Mouse (Mus musculus): ENCODE measurements around the gene Dnajc12.
A peak's percentile ranks its signal among the peaks of the same experiment; 100 is the strongest.
"Not testable (repeated sequence)": the region's sequence is repeated elsewhere in the genome, so short reads cannot be mapped to it uniquely, and the experiment has no call there.

The Dnajc12 gene

DNA sequence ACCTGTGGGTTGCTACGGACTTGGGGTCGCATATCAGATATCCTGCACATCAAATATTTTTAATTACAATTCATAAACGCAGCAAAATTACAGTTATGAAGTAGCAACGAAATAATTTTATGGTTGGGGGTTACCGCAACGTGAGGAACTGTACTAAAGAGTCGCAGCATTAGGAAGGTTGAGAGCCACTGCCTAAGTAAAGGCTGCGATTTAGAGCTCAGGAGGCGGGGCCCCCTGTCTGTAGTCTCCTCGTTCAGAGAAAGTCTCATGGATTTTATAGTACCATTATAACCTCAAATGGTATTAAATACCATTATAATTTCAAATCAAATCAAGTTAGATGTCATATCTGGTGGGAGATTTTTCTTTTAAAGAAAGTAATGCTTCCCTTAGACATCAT is 4.7 kb downstream of the Dnajc12 start:
- no peak for DNase-seq

DNA sequence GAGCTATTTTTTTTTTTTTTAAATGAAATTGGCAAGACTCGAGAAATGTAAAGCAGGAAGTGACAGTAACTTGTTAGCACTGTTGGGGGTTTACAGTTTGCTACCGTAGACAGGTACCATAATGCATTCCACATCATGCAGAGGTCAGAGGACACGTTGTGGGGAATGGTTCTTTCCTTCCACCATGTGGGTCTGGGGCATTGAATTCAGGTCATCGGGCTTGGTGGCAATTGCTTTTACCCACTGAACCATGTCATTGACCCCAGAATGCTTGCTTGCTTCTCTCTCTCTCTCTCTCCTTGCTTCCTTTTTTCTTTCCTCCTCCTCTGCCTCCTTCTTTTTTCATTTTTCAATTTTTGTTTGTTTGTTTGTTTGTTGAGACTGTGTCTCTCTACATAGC is 6.7 kb downstream of the Dnajc12 start:
- DNase-seq, result no peak

DNA sequence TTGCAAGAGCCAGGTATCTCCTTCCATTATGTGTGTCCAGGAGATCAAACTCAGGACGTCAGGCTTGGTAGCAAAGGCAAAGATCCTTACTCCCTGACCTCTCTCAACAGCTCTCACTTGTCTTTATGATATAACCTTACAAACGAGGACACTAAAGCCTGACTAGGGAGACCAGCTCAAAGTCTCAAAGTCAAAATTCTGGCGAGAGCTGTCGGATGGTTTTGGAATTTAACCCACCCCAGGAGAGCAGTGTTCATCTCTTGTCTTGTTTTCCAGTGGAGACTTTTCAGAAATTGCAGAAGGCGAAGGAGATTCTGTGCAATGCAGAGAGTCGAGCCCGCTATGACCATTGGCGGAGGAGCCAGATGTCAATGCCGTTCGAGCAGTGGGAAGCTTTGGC is 14.7 kb downstream of the Dnajc12 start:
- DNase-seq, result no peak

DNA sequence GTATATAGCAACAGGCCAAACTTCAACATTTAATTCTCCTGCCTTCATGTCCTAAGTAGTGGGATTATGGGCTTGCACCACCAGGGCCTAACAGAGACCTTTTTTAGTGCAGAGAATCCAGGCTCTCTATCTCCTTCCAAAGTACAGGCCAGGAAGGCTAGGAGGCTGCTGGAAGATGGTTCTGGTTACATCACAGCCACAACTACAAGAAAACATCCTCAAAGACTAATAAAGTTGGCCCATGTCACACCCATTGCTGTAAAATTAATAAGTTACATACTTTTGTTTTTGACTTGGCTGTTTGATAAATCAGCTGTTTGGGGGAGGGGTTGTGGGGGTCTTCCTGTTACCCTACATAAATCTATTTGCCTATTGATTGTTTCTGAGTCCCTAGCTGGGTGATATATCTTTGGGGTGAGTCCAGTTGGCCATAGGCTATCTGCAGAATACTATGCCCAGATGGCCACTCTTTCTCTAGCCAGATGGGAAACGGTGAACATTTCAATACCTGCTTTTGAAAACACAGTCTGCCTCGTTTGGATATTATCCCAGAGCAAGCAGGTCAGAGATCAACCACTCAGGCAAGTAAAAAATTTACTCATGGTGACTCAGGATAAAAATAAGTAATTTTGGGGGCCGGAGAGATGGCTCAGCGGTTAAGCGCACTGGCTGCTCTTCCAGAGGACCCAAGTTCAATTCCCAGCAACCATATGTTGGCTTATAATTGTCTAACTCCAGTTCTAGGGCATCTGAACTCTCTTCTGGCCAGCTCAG is 20.7 kb downstream of the Dnajc12 start:
- DNase-seq, result peak; percentile 32

DNA sequence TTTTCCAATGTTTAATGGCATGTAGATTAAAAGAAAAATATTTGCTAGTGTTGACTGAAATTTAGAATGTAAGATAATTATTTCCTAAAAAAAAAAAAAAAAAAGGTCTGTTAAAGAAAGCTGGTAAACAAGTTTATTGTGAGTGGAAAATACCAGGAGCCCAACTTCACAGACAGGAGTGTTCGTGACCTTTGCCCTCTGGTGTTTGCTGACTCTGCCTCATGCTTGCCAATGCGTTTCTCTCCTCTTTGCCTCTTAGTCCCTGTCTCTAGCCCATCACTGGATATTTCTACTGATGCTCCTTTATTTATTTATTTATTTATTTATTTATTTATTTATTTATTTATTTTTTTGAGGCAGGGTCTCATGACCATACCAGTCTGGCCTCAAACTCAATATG is 21.4 kb downstream of the Dnajc12 start:
- DNase-seq, result no peak

DNA sequence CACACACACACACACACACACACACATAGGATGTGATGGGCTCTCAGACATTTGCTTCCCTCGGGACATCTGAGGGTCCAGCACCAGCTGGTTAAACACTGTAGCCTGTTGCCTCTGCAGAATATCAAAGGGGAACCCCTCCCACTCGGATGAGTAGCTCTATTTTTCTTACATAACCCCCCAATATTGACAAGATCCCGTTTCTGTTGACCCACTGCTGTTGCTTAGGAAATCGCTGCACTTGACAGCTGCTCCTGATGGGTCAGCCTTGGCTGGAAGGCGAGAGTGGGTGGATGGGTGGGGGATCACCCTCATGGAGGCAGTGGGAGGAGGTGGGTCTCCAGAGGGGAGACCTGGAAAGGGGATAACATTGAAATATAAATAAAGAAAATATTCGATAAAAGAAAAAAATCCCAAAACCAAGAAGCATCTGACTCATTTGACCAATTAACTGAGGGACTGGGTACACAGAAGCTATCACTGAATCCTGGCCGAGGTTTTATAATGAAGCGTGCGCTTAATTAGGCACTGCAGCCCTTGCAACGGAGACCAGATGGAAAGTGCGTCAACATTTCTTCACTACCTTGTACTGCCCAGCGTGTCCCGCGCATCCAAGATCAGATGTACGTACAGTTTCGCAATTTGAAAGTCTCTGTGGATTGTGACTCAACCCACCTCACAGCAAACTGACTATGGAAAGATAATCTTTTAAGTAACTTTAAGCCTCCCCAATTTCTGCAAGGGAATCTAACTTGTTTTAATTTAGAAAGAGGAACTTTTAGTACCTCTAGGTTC is 28.1 kb downstream of the Dnajc12 start:
- no peak for DNase-seq

DNA sequence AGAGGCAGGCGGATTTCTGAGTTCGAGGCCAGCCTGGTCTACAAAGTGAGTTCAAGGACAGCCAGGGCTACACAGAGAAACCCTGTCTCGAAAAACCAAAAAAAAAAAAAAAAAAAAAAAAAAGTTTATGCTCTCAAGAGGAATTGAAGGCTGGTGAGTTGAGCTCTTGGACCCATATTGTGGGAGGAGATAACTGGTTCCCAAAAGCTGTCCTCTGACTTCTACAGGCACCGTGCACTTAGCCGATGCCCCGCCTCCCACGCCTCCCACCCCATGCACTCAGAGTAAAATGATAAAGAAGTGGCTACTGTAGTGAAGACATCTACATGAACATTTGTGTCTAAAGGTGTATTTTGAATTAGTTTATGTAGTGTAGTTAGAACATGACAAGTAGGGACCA is 29.4 kb downstream of the Dnajc12 start:
- not testable (repeated sequence) for DNase-seq

DNA sequence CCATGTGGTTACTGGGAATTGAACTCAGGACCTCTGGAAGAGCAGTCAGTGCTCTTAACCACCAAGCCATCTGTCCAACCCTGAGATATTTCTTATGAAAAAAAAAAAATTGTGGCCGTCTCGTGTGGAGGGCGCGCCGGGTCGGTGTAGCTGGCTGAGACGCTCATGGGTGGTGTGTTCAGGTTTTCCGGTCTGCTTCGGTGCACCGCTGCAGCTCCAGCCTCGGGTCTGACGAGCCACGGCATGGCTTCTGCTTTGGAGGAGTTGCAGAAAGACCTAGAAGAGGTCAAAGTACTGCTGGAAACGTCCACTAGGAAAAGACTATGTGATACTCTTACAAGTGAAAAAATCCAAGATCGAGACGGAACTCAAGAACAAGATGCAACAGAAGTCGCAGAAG is 30.5 kb downstream of the Dnajc12 start:
- no peak for DNase-seq

DNA sequence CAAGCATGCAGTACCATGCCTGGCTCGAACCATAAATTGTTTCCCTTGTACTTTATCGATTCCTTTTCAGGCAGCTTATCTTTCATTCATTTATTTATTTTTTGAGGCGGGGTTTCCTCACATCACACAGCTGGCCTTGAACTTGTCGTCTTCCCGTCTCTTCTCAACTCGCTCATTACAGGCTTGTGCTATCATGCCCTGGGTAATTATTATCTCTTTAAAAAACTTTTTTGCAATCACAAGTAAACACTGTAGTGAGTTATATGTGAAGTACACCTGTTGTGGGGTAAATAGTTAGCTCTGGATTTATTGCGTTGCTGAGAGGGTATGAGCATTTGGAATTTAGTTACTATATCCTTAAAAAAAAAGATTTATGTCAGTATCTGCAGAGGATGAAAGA is 33.0 kb downstream of the Dnajc12 start:
- no peak for DNase-seq

DNA sequence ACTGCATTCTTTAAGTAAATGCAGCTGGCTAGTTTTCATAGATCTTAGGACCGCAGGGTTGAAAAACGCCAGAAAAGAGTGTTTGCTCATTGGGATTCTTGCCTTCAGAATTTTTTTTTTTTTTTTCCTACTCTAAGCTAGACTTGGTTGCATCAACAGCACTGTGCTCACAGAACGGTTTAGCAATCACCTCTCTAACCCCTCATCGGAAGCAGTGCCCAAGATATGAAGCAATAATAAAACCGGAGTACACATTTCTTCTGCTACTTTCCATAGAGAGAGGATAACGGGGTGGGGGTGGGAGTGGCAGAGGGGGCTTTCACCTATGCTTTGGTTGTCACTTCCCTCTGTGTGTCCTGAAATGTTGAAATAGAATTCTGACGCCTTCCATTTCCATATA is 33.6 kb downstream of the Dnajc12 start:
- no peak for DNase-seq

DNA sequence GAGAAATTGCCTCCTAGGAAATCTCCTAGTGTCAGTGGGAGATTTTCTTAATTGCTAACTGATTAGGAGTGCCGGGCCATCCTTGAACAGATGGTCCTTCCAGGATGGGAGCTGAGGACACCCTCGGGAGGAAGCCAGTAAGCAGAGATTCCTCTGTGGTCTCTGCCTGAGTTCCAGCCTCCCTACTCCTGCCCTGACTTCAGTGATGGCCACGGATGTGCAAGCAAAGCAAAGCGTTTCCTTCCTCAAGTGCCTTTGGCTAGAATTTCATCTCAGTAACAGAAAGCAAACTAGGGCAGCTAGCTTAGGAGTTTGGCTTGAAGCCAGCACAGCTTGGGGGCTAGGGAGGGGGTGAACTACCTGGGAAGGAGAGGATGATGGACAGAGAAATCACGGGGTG is 34.8 kb downstream of the Dnajc12 start:
- DNase-seq, result no peak

DNA sequence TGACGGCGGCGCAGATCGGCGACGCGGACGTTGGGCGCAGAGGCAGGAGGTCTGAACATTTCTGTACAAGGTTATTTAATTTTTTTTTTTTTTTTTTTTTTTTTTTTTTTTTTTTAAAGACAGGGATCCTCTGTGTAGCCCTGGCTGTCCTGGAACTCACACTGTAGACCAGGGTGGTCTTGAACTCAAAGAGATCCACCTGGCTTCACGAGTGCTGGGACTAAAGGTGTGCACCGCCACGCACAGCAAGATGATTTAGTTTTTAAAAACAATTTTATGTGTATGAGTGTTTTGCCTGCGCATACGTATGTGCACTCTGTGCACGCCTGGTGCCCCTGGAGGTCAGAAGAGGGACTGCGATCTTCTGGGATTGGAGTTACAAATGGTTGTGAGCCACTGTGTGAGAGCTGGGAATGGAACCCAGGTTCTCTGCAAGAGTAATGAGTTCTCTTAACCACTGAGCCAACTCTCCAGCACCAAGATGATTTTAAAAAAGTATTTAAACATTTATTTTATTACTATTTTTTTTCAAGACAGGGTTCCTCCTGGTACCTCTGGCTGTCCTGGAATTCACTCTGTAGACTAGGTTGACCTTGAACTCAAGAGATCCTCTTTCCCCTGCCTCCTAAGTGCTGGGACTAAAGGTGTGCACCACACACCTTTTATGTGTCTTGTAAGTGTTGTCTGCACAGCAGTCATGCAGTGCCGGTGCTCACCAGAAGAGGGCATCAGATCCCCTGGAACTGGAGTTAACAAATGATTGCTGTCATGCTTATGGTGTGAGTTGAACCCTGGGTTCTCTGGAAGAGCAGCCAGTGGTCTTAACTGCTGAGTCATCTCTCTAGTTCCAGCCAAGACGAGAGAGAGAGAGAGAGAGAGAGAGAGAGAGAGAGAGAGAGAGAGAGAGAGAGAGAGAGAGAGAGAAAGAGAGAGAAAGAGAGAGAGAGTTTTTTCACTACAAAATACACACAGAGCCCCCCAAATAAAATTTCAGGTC is 39.8 kb downstream of the Dnajc12 start, which contains the start of gene Gm7075:
Gene Gm7075, minus strand, starts transcription at position 51 of the 997 bp plus-strand sequence.
- no peak for DNase-seq

DNA sequence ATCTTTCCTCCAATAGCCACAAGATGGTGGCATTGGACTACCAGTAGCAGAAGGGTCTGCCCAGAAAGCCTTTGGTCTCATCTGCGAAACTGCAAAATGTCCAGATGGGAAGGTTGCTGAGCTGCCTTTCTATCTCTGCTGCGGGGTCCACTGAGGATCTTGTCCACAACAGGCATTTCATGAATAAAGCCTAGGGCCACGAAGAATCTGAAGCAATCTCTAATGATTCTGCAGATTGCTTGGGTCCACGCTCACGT is 40.4 kb downstream of the Dnajc12 start:
- DNase-seq, result no peak

DNA sequence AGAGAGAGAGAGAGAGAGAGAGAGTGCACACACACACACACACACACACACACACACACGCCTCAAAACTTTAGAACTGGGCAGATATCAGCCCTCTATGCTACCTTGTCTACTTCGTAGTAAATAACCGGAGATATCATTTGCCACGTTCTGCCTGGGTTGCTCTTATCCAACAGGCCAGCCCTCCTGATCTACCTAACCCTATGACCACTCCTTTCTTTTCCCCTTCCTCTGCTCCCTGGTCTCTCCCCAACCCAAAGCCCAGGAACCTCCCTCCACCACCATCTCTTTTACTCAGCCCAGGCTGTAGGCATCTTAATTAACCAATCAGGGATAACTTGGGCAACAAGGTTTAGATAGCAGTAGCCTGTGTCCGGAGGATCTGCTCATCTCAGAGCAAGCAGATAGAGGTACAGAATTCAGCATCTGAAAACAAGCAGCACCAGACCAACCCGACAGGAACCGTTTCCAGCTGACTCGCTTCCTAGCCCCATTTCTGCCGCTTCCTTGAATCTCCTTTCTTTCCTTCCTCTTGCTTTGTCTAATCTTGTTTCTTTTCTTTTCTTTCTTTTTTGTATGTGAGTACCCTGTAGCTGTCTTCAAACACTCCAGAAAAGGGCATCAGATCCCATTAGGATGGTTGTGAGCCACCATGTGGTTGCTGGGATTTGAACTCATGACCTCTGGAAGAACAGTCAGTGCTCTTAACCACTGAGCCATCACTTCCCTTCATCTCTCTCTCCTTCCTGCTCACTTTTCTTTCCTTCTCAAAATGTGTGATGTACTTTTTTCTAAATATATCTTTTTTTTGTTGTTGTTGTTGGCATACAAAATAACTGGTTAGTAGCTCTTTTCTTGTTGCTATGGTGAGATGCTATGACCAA is 41.6 kb downstream of the Dnajc12 start:
- DNase-seq, result no peak

DNA sequence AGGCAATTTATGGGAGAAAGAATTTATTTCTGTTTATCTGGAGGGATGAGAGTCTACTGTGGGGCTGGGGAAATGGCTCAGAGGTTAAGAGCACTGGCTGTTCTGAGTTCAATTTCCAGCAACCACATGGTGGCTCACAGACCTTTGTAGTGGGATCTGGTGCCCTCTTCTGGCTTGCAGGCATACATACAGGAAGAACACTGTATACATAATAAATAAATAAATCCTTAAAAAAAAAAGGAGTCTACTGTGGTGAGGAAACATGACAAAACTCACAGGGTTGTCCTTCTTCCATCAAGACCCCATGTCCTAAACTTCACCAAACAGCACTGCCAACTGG is 42.2 kb downstream of the Dnajc12 start:
- DNase-seq, result no peak

DNA sequence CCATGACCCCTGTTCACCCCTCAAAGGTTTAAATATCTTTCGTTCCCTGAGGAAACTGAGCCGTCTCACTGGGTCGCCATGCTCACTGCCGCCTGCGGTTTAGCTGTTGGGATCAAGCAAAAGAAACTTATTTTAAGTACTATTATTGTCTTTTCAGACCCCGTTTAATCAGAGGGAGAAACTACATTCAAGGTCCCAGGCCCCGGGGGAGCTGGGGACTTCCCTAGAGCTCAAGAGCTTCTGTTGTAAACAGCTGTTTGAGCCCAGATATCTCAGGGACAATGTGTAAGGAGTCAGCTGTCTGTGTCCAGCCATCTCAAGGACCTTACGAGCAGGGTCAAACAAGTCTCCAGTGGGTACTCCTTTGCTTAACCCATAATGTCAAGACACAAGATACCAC is 44.9 kb downstream of the Dnajc12 start:
- no peak for DNase-seq

DNA sequence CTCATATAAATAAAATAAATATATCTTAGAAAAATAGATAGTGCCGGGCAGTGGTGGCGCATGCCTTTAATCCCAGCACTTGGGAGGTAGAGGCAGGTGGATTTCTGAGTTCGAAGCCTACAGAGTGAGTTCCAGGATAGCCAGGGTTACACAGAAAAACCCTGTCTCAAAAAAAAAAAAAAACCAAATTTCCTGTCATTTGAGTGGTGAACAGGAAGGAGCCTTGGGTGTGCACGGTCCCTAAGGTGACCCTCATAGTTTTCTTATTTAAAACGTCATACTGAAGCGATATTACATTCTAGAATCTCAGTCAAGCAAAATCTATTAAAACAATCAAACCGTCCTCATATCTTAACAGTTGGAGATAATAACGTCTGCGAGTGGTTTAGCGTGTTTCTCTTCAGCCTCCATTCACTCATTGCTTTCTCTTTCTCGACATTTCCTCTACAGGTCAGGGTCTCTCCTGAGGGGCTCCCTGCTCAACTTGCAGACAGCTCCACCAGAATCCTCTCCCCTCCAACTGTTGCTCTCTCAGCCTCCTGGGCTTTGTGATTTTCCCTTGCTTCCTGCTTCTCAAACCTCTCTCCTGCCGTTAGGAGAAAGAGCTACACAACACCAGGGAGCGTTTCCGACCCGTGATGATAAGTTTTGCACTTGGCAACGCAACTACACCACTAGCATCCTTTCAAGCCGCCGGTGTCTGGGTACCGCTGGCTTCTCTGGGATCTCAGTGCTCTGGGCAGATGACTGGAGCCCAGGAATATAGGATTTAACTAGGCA is 46.2 kb downstream of the Dnajc12 start:
- DNase-seq, result peak; percentile 24

DNA sequence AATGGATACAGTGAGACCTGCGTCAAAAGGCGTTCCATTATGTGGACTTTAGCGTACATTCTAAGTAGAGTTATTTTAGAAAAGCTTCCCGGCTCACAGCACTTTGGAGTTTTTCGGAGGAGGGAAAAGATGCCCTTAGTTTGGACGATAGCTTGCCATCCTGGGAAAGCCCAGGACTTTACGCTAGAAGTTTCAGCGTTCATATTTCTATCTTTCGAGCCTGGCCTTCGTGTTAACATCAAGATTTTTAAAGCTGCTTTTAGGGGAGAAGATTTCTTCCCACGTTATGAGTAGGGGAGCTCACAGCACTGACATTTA is 46.7 kb downstream of the Dnajc12 start:
- no peak for DNase-seq

DNA sequence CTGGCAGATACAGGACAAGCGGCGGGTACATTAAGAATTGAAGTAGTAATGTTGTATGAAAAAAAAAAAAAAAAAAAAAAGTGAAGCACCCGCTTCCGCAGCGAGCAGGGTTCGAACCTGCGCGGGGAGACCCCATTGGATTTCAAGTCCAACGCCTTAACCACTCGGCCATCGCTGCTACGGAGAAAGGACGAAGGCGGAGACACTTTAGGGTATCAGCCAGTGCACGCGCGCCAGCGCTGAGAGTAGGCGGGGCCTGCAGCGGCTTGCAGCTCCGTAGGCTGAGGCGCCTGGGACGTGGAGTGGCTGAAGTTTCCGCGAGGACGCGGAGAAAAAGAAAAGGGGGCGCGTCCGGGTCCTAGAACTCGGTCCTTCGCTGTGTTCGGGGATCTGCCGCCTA is 47.1 kb downstream of the Dnajc12 start:
- DNase-seq, result peak; percentile 99

DNA sequence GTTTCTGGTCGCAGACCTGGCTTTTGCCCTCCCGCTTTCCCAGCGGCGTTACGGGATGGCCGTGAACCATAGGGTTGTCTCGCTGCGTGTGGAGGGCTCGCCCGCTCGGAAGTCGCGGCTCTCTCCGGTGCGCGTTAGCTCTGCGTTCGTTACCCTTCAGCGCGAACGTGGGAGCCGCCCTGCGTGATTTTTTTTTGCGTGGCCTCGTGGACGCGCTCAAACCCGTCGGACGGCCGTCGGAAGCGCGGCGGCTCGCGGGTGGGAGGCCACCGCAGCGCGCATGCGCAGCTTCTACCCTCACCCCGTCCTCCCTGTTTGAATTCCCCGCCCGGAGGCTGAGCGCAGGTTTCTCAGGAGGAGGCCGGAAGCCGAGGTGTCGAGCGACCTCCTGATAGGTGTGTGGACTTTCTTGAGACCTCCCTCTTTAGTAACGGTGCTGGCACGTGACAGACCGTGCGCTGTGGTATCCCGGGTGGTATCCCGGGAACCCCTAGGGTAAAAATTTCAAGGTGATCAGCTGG is 47.6 kb downstream of the Dnajc12 start, which contains the start of gene Ctnna3:
Gene Ctnna3, plus strand, starts transcription at position 314 of the 521 bp plus-strand sequence.
- peak; percentile 87 for DNase-seq

DNA sequence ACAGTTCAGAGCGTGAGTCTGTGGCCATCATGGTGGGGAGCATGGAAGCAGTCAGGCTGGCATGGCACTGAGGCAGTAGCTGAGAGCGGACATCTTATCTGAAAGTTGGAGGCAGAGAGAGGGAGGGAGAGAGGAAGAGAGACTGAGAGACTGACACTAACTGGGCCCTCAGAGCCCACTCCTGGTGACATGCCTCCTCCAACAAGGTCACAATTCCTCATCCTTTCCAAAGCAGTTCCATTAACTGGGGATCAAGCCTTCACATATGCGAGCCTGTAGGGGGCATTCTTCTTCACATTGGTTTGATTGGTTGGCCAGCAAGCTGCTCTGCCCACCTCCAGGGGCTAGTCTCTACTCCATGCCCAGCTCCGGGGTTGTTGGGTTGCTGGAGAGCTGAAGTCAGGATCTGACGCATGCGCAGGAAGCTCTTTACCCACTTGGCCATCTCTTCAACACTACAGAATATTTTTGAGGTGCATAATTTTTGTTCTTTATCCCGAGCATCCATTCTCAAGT is 49.0 kb downstream of the Dnajc12 start:
- DNase-seq, result no peak
